Mouse (Mus musculus) intestine, embryonic 14.5 days (tissue): ENCODE measurements at regions not wholly inside any gene's neighbourhood (a gene's known extent, or its start where the extent isn't known, plus 50 kb on each side); places are given as distances from the start of the nearest gene placed in this dataset.

Source experiments
- ATAC-seq: fragments of 200-750 bp; cut with Nextera tagmentation; replicated peaks from 2 replicates; pipeline ENCODE4 v1.8.0; 2017; ENCODE audit warnings: low read depth, moderate number of reproducible peaks, moderate TSS enrichment, moderate library complexity; ENCODE audit not compliant: low FRiP score, low TSS enrichment
- DNase-seq: peaks from one replicate; pipeline ENCODE4 v3.0.0-alpha.2; 2018; ENCODE audit warnings: low spot score
- H3K27ac ChIP-seq: fragments of 300-500 bp; sonication (generic); 2 replicates; pipeline ENCODE4 v1.5.1; 2014; ENCODE audit warnings: low read depth, mild to moderate bottlenecking, control low read depth
- H3K27me3 ChIP-seq: fragments of 300-500 bp; sonication (generic); replicated peaks from 2 replicates; pipeline ENCODE4 v1.6.1; 2014; ENCODE audit warnings: low read length, control low read depth; ENCODE audit not compliant: control insufficient read depth, insufficient read depth
- H3K36me3 ChIP-seq: fragments of 300-500 bp; sonication (generic); 2 replicates; pipeline ENCODE4 v1.6.1; 2014; ENCODE audit warnings: low read length, control low read depth; ENCODE audit not compliant: control insufficient read depth, insufficient read depth
- H3K4me1 ChIP-seq: fragments of 300-500 bp; sonication (generic); replicated peaks from 2 replicates; pipeline ENCODE4 v1.6.1; 2014; ENCODE audit warnings: low read length, control low read depth, mixed read lengths; ENCODE audit not compliant: control insufficient read depth, insufficient read depth
- H3K4me2 ChIP-seq: fragments of 300-500 bp; sonication (generic); 2 replicates; pipeline ENCODE4 v1.6.1; 2014; ENCODE audit warnings: low read length
- H3K4me3 ChIP-seq: fragments of 300-500 bp; sonication (generic); 2 replicates; pipeline ENCODE4 v1.5.1; 2014; ENCODE audit warnings: low read depth, low read length, control low read depth, mixed read lengths
- H3K9ac ChIP-seq: fragments of 300-500 bp; sonication (generic); 2 replicates; pipeline ENCODE4 v1.6.1; 2014; ENCODE audit warnings: mild to moderate bottlenecking, low read length
- H3K9me3 ChIP-seq: fragments of 300-500 bp; sonication (generic); 2 replicates; pipeline ENCODE4 v1.6.1; 2016; ENCODE audit warnings: low read length, control low read depth; ENCODE audit not compliant: control insufficient read depth
- WGBS: fragments of 180-500 bp; shearing (Covaris S2); extraction: QIAGEN DNeasy Blood & Tissue Kit; methylation state at CpG from one replicate; pipeline ENCODE4 v1.1.7; 2014; 5-methylcytosine and 5-hydroxymethylcytosine counted together

GRCm38 (mm10) chr1:42491644-42492277 lies 203.8 kb upstream of the Pou3f3 start:
- 4% methylated on average over 35 of the region's 35 CpGs for WGBS
- no peaks in the 10 kb centered on the region for H3K9me3 ChIP-seq
- H3K27ac ChIP-seq, result no peak overlapping the region
- H3K9ac ChIP-seq, result peak overlapping the region; percentile 22; the same call in 1 of the 2 replicates
- H3K4me3 ChIP-seq, result peak overlapping the region; percentile 24
- H3K4me1 ChIP-seq, result peaks cover 13% of the 10 kb centered on the region
- DNase-seq, result peak; percentile 68
- H3K36me3 ChIP-seq, result no peaks in the 10 kb centered on the region
- H3K4me2 ChIP-seq, result peak overlapping the region; percentile 55
- peaks cover 15% of the 10 kb centered on the region; the same call in 1 of the 2 replicates for H3K27me3 ChIP-seq
- peak; percentile 13; the same call in 1 of the 2 replicates for ATAC-seq

DNA sequence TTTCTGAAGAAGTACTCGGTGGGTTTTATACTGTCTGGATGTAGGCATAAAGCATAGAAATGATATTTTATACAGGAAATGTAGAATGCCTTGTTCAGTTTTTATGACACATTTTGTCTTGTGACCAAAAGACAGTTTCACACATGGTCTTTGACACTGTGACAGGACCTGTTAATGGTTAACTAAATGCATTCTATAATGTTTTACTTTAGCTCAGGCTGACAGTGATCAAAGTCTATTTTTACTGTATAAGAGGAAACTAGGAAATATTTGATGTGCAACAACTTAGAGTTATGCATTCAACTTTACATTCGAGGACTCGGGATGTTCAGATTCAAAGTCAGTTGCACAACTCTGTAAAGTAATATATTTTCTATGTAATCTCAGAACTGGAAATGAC lies 199.5 kb upstream of the Pou3f3 start:
- H3K4me2 ChIP-seq, result no peak overlapping the region
- H3K27me3 ChIP-seq, result peaks cover 14% of the 10 kb centered on the region; the same call in 1 of the 2 replicates
- peak; percentile 57 for ATAC-seq
- H3K27ac ChIP-seq, result no peak overlapping the region
- no peak overlapping the region for H3K4me3 ChIP-seq
- H3K9ac ChIP-seq, result no peak overlapping the region
- H3K9me3 ChIP-seq, result no peaks in the 10 kb centered on the region
- H3K4me1 ChIP-seq, result peaks cover 8% of the 10 kb centered on the region
- no peaks in the 10 kb centered on the region for H3K36me3 ChIP-seq
- WGBS, result 78% methylated on average over 3 of the region's 3 CpGs
- no peak for DNase-seq

GRCm38 (mm10) chr1:42496433-42496832 lies 199.1 kb upstream of the Pou3f3 start:
- no peaks in the 10 kb centered on the region for H3K36me3 ChIP-seq
- no peak overlapping the region for H3K4me2 ChIP-seq
- WGBS, result 66% methylated on average over 6 of the region's 6 CpGs
- H3K9ac ChIP-seq, result no peak overlapping the region
- DNase-seq (no peak), ATAC-seq (no peak)
- peaks cover 4% of the 10 kb centered on the region for H3K4me1 ChIP-seq
- H3K9me3 ChIP-seq, result no peaks in the 10 kb centered on the region
- no peak overlapping the region for H3K27ac ChIP-seq
- no peak overlapping the region for H3K4me3 ChIP-seq
- H3K27me3 ChIP-seq, result peaks cover 10% of the 10 kb centered on the region; the same call in 1 of the 2 replicates

DNA sequence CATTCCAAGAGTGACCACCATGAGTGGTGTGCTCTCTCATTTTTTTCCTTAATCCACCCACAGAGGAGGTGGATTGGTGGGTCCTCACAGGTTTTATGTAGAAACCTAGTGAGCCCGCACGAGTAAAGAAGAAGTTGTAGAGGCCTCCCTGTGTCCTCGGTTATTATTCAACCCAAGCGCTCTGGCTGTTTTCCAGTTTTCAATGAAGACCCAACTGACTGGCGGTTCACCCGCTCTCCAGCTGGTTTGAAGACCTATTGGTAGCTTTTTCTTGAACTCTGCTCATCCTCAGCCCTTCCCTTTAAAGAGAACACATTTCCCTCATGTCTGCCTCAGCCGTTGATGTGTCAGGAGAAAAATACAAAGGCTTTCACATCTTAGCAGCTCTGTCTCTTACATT lies 196.7 kb upstream of the Pou3f3 start:
- ATAC-seq, result no peak

DNA sequence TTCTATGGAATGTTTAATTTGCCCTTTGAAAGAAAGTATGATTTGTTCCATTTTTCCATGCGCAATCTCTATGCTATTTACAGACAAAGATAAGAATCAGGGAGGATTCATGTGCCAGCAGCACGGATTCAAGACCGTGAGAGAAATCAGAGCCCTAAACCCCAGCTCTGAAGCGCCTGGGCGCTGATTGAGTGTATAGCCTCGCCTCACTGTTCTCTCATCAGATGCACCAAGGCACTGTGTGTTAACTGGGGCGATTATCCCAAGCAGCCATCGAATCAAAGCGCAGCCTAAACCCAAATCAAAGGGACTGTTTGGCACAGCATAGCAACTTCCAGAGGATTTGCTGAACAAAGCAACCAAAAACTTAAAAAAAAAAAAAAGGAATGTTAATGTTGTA lies 191.1 kb upstream of the Pou3f3 start:
- DNase-seq, result no peak
- H3K27me3 ChIP-seq, result no peaks in the 10 kb centered on the region
- no peaks in the 10 kb centered on the region for H3K4me1 ChIP-seq
- H3K27ac ChIP-seq, result no peak overlapping the region
- no peaks in the 10 kb centered on the region for H3K36me3 ChIP-seq
- no peaks in the 10 kb centered on the region for H3K9me3 ChIP-seq
- no peak overlapping the region for H3K4me3 ChIP-seq
- H3K4me2 ChIP-seq, result no peak overlapping the region
- no peak for ATAC-seq
- H3K9ac ChIP-seq, result no peak overlapping the region
- 76% methylated on average over 9 of the region's 9 CpGs for WGBS

More for the DNA sequence above, 196.7 kb upstream of the Pou3f3 start:
- WGBS, result 91% methylated on average over 7 of the region's 7 CpGs
- no peaks in the 10 kb centered on the region for H3K4me1 ChIP-seq
- no peaks in the 10 kb centered on the region for H3K27me3 ChIP-seq
- no peaks in the 10 kb centered on the region for H3K9me3 ChIP-seq
- no peaks in the 10 kb centered on the region for H3K36me3 ChIP-seq
- no peak for DNase-seq
- no peak overlapping the region for H3K9ac ChIP-seq
- H3K4me2 ChIP-seq, result no peak overlapping the region
- H3K27ac ChIP-seq, result no peak overlapping the region
- no peak overlapping the region for H3K4me3 ChIP-seq

- no peak overlapping the region for H3K27ac ChIP-seq
- WGBS, result 53% methylated on average over 10 of the region's 10 CpGs
- H3K4me1 ChIP-seq, result no peaks in the 10 kb centered on the region
- ATAC-seq, result peak; percentile 60; the same call in 1 of the 2 replicates
- H3K4me3 ChIP-seq, result no peak overlapping the region
- H3K27me3 ChIP-seq, result no peaks in the 10 kb centered on the region
- no peaks in the 10 kb centered on the region for H3K36me3 ChIP-seq
- H3K4me2 ChIP-seq, result no peak overlapping the region
- H3K9ac ChIP-seq, result no peak overlapping the region
- no peak for DNase-seq
- no peaks in the 10 kb centered on the region for H3K9me3 ChIP-seq
Observed at GRCm38 (mm10) chr1:42505048-42505729, 190.4 kb upstream of the Pou3f3 start.

GRCm38 (mm10) chr1:42514417-42514816 lies 181.2 kb upstream of the Pou3f3 start:
- DNase-seq (no peak), ATAC-seq (no peak)
- H3K4me3 ChIP-seq, result no peak overlapping the region
- H3K9ac ChIP-seq, result no peak overlapping the region
- H3K27ac ChIP-seq, result no peak overlapping the region
- H3K4me2 ChIP-seq, result no peak overlapping the region
- H3K27me3 ChIP-seq, result no peaks in the 10 kb centered on the region
- H3K9me3 ChIP-seq, result no peaks in the 10 kb centered on the region
- WGBS, result 94% methylated on average over 3 of the region's 3 CpGs
- no peaks in the 10 kb centered on the region for H3K36me3 ChIP-seq
- no peaks in the 10 kb centered on the region for H3K4me1 ChIP-seq

DNA sequence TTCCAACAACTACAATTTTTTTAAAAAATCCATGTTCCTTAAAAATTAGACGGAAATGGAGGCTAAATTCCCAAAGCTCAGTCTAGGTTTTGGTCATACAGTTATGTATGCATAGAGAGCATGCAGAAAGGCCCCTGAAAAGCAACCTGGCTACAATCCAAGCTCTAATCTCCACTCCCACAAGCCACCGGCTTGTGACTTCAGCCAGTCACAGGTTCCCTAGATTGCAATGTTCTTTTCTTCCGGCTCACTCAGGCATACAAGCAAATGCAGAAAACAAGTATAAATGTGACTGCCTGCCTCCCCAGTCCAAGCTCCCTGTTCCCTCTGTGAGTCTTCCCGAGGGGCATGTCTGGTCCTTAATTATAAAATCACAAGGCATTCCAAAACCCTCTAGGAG lies 171.2 kb upstream of the Pou3f3 start:
- ATAC-seq (no peak), DNase-seq (no peak)
- H3K36me3 ChIP-seq, result no peaks in the 10 kb centered on the region
- no peaks in the 10 kb centered on the region for H3K27me3 ChIP-seq
- H3K4me2 ChIP-seq, result no peak overlapping the region
- H3K27ac ChIP-seq, result no peak overlapping the region
- H3K9ac ChIP-seq, result no peak overlapping the region
- H3K4me3 ChIP-seq, result no peak overlapping the region
- no peaks in the 10 kb centered on the region for H3K9me3 ChIP-seq
- H3K4me1 ChIP-seq, result no peaks in the 10 kb centered on the region
- WGBS, result 73% methylated on average over 4 of the region's 4 CpGs
